Mouse (Mus musculus) right cerebral cortex, postnatal 25 days (tissue): ENCODE data around the gene Gls.

Source experiments
- DNase-seq: peaks from one replicate; pipeline ENCODE4 v3.0.0; 2022

Gene Gls

DNA sequence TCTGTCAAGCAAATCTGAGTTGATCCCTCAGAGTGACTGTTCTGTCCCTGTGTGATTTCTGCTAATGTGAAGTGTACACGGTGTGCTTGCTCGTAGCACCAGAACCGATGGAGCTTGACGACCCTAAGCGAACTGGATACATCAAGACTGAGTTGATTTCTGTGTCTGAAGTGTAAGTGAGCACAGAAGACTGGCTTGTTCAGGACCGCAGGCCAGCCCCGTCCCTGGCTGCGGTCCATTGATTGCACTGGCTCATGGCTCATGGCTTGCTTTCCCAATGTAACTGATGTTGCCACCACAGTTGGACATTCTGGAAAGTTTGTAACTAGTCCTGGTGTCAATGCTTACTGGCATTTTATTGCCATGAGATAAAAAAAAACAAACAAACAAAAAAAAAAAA is 78.1 kb downstream of the Gls start:
- no peak for DNase-seq

DNA sequence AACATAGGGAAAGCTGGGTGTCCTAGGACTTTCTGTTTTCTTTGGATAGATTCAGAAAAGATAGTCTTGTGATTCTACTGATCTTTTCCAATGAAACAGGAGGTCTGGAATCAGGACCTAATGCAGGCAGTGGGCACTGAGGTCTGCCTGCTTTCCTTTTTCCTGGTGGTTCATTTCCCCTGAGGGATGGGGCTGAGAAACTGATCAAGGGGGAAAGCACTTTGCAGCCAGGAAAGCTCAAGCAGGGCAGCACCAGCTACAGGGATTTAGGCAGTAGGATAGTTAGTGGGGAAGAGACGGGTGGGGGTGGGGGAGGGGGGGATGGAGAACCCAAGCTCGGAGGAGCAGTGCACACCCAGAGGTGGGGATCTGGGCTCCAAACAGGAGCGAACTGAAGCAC is 80.1 kb downstream of the Gls start:
- no peak for DNase-seq

DNA sequence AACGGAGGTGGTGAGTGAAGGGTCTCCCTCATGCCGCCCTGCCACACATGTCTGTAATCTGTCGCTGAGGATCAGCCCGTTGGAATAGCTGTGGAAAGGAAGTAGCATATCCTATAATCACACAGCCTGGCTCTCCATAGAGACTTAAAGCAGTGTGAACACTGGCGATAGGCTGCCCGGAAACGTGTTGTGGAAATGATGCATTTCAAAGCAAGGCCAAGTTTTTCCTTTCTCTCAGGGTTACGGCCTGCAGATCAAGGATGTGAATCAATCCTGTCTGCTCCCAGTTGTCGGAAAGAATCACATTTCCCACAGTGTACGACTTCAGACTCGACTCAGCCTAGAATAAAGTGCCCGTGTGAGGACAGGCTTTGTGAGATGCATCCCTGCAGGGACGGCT is 80.7 kb downstream of the Gls start:
- no peak for DNase-seq

DNA sequence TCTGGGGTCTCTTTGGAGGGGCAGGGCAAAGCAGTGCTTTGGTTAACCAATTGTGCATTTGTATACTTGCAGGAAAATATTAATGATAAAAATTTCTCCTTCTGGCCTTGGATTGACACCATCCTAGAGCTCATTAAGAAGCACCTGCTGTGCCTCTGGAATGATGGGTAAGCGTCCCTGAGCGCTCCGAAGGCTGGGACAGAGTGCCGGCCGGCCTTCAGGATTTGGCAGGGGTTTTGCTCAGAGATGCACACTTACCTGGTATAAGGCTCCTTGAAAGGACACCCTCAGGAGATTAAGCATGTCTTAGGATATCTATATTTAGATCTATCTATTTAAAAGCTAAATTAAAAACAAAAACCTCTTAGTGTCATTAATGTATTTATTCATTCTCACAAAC is 81.9 kb downstream of the Gls start:
- no peak for DNase-seq

DNA sequence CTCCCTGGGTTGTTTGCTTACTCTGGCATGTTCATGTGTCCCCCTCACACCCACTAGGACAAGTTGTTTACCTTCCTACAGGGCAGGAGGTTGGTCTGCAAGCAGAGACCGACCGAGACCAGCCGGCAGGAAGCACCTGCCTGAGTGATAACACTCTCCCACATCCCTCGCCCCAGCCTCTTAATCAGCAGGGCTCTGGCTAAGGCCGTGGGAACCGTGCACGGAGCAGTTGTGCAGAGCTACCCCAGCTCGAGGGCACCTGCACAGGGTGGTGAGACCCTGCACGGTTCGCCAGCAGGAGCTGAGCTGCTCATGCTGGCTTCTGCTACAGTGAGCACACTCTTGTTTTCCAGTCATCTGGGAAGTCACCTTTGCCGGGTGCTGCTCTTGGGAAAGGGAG is 82.4 kb downstream of the Gls start:
- no peak for DNase-seq

DNA sequence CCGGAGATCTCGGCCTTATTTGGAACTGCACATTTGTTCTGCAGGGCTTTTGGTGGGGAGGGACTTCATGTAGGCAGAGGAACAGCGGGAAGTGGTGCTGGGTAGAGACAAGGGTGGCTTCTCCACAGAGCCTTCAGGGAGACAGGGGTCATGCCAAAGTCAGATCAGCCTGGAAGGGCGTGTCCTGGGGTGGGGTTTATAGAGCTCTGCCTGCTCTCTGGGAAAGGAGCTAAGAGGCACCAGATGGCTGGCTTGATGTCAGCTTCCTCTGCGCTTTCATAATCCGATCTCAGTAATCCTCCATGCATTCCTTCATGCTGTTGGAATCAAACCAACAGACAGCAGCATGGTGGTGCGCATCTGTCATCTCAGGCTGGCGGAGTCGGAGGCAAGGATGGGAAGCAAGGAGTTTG is 83.1 kb downstream of the Gls start:
- peak; percentile 48 for DNase-seq

DNA sequence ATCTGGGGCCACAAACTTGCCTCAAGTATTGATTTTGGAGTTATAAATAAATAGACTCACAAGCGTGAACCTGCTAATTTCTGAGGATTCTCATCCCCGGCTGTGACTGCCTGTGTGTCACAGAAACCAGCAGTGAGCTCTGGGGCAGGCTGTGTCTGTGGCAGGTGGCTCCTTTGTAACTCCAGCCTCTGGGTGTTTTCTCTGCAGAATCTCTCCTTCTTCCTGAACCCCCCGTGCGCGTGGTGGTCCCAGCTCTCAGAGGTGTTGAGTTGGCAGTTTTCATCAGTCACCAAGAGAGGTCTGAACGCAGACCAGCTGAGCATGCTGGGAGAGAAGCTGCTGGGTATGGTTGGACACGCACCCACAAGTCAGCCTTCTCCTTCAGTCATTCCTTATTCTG is 84.3 kb downstream of the Gls start:
- no peak for DNase-seq

DNA sequence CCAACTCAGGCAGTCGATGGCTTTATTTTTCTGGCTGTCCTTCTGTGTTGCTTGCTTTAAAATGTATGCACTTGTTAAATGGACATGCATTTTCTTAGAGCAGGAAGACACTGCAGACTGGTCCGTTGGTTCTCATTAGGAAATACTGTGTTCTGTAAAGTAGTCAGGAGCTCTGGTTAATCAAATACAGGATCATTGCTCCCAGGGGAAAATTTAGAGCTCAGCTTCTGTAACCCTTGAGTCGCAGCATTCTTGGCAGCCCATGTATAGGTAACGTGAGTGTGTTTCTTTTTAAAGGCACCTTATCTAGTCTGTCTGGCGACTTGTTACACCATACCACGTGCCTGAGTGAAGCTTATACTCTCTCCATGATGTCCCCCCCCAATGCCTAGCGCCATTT is 84.9 kb downstream of the Gls start:
- no peak for DNase-seq

DNA sequence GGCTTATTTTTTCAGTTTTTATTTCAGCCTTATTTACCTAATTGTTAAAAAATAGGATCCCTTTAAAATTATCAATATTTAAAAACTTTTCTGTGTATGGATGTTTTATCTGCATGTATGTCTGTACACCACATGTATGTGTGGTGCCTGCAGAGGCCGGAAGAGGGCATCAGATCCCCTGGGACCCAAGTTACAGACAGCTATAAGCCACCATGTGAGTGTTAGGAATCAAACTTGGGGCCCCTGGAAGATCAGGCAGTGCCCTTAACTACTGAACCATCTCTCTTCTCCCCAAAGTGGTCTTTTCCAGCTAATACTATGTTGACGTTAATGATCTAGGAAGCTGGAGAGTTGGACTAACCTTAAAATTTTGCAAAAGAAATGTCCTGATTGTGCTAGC is 85.6 kb downstream of the Gls start:
- no peak for DNase-seq

DNA sequence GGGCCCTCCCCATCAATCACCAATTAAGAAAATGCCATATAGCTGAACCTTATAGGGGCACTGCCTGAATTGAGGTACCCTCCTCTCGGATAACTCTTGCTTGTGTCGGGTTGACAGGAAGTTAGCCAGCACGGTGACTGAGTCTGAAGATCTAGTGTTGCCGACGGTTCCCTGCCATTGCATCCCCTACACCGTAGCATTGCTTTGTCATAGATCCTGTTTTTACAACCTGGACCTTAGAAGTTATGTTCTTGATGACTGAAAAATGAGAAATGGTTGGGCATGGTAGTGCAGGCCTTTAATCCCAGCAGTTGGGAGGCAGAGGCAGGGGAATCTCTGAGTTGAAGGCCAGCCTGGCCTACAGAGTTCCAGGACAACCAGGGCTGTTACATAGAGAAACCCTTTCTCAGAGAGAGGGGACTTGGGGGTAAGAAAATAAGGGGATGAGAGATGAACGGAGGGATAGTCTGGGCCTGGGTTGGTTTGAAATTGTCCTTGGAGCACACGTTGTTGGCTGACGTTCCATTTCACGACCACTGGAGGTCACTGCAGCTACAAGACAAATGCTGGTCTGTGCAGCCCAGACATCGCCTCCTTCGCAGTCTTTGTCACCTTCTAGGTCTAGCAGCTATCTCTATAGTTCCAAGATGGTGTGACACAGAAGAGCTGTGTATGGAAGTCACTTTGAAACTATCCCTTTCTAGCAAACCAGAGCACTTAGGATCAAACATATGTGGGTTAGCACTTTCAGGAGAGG is 86.6 kb downstream of the Gls start:
- DNase-seq, result peak; percentile 55

DNA sequence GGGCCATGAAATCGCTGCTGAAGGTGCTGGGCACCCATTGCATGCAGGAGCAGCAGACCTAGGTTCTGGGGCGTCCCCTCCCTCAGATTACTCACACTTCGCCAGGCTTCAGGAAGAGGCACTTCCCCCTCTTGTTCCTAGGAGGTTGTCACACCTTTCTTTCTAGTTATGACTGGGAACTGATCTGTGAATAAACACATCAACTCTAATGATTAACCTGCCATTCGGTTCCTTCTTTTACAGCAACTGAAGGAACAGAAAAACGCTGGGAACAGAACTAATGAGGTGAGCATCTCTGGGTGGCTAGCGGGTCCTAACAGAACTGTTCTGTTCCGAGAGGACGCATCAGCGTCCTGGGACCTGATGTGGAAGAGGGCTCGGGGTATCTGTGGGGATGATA is 88.1 kb downstream of the Gls start:
- no peak for DNase-seq

DNA sequence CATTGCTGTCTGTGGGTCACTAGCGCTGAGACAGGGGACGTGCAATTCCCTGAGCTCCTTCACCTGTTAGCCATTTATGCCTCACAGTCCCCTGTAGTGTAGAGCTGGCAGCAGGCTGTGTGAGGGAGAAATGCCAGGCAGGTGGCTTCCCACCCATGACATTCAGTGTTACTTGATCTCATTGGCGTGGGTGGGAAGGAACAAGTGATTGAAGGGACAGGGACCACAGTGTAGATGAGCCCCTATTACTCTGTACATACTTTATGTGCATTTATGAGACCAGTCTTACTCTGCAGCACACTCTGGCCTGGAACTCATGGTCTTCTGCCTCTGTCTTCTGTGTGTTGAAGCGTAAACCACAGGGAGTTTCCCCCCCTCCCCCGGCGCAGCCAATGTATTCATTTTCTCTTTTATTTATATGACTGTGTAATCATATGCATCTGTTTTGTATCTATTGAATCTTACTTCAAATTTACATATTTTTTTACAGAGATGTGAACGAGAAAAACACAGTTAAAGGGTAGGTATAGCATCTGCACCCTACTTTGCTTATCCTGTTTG is 89.4 kb downstream of the Gls start:
- no peak for DNase-seq

DNA sequence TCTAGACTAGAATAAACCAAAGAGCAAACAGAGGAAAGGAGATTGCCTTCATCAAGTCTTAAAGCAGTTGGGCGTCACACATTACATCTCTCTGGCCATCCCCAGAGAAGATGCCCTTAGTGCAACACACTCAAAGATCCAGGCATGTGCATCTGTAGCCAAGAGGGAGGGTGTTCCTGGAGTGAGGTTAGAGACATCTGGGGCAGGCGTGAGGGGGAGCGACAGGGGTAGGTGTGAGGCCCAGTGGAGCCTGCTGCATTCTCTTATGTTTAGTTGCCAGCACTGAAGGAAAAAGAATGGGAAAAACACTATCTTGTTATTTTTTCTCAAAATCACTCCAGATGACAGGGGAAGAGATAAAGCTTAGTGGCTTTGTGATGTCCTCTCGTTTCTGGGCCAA is 89.8 kb downstream of the Gls start:
- DNase-seq, result no peak

DNA sequence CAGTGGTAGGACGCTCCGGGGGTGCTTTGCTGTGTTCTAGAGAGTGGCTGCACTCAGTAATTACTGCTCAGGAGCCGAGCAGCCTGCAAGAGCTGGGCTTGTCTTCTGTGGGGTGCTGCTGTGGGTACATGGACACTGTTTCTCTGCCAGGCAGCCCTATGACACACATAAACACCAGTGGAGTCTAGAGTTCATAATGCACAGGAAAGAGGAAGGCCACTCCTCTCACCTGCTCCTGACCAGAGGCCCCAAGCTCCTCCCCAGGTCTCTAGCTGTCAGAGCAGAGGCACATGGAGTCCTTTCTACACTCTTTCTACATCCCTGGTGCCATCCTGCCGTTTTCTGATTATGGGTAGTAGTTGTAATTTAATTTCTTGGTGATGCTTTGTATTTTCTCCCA is 90.9 kb downstream of the Gls start:
- no peak for DNase-seq

DNA sequence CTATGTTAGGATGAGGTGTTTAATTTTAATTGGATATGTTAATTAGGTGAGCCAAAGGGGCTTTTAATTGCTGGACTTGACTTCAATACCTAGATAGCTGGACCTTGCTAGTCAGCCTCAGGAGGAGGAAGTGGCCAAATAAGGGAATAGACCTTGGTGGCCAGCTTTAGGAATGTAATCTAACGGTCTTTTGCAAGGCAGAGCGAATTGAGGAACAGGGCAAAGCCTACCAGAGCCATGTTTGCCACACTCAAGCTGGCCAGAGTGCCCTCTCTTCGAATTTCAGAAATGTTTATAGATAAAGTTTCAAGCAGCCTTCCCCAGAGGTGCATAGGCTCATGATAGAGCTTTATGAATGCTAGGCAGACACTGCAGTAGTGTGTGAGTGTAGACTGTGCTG is 91.5 kb downstream of the Gls start:
- DNase-seq, result no peak

DNA sequence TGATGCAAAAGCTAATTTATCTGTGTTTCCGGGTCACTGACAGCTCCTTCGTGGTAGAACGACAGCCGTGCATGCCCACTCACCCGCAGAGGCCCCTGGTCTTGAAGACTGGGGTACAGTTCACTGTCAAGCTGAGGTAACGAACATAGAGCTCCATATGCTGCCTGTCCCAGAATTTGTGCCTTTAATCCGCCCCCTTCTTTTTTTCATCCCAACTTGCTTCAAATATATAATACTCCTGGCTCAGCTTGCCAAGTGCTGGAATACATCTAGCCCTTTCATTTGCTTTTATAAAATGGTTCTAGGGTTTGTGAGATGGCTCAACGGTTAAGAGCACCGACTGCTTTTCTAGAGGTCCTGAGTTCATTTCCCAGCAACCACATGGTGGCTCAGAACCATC is 92.5 kb downstream of the Gls start:
- DNase-seq, result no peak

DNA sequence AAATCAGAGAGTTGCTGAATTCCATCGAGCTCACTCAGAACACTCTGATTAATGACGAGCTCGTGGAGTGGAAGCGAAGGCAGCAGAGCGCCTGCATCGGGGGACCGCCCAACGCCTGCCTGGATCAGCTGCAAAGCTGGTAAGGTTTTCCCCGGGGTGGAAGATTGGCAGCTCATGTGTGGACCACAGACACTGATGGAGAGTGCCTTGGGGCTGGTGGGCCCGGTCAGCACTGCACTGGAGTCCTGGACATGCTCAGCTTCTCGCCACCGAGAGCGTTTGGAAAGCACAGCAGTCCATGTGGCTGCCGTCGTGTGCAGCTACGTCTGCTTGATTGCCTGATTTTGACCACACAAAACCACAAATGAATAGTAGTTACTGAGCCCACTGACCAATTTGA is 95.7 kb downstream of the Gls start:
- DNase-seq, result no peak

DNA sequence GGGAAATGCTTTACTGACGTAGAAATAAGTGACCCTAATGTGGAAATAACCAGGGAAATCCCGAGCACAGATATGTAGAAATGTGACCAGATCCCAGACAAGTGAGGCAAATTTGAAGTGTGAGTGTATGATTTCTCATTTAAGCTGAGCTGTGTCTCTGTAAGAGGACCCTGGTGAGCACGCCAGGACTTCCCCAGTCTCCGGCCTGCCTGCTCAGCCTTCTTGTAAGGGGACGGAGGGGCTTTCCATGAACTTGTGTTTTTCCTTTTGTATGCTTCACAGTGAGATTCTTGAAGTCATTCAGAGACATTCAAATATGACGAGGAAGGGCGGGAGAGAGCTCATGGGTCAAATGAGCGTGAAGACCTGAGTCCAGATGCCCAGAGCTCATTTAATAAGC is 99.8 kb downstream of the Gls start:
- DNase-seq, result no peak

DNA sequence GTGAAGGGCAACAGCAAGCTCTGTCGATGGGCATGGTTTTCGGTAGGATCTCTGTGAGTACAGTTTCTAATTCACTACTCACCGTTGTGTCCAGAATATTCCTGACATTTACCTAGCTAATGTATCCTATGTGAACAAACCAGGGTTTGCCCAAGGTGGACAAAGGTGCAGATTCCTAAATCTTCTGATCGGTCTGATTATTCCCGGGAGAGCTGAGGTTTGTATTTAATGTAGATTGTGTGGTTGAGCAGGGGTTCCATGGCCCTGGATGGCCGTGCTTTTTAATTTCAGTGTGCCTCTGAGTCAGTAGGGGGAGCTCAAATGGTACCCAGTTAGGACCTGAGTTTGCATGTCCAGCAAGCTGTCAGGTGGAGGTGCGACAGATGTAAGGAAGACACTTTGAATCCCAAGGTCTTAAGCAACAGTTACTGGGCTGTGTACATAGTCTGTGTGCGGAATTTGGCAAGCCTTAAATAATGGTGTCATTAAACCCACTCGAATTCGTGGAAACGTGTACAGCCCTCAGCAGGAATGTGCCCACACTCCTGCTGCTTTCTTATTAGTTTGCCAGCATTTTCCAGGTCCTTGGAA is 101.2 kb downstream of the Gls start:
- DNase-seq, result no peak

DNA sequence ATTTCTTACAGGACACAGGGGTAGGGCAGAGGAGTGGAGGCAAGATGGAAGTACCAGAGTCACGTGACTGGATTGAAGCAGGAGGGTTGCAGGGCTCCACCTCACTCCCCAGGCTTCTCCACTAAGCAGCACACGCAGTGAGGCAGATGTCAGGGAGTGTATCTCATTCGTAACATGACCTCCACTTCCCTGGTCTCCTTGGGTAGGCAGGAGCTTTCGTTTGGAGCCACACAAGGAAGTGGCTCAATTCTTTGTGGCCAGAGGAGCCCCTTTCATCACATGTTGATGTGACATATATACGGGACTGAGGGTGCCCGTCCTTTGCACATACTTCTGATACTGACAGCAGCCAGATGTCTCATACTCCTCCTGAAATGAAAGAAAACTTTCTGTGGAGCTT is 103.2 kb downstream of the Gls start:
- no peak for DNase-seq

DNA sequence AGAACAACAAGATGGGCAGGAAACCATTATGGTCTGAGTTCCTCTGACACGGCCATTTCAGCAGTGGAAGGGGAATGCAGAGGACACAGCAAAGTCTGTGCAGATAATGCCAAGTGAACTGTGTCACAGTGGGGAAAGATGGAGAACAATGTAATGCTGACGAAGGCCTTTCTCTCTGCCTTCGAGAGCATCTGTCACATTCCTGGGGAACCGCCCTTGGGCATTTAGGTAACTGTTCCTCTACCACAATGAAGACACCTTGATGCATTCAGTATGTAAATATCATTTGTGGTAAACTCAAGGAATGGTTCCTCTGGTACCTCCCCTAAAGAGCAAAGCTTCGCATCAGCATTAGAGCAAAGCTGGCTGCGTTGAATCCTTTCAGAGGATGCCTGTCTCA is 105.7 kb downstream of the Gls start:
- no peak for DNase-seq

DNA sequence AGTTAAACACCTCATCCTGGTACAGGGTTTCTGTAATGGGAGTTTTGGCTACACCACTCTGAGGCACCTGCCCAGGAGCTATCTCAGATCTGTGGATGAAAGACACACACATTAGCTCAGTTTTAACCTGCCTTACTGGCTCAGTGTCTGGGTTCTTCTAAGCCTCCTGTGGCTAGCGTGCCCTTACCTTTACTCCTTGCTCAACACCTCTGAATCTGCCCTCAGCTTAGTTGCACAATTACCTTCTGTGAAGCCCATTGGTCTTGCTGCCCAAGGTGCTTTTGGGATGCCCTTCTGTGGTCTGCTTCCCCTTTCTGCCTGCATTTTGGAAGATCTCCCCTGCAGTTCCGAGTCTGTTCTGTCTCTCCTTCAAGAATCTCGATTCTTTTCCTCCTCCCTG is 108.2 kb downstream of the Gls start:
- DNase-seq, result no peak

DNA sequence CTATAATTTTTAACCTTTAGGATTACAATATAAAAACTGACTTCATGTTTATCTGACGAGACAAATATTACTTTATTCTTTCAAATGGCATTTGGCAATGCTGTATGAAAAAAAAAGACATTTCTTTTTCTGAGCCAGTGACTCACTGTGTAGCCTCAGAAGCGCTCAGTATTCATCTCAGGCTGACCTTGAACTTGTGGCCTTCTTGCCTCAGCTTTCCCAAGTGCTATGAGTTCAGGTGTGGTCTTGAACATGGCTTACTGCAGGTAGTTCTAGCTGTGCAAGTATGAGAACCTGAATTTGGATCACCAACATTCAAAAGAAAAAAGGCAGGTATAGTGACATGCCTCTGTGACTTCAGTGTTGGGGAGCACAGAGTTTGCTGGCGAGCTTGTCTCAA is 112.0 kb downstream of the Gls start:
- DNase-seq, result no peak

DNA sequence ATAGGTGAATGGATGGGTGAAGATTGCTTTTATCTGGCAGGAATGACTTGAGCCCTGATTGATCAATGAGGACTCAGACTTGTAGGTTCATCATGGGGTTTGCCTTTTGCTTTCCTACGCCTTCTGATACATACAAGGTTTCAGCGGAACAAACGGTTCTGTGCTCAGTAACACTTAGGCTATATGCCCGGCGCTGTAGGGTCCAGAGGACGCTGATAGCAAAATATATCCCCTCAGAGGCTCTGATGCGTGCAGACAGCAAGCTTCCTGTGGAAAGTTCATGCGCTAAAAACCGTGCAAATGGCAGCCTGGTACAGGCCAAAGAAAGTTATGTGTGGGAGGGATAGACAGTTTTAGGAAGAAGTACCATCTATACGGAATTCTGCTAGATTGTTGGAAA is 112.8 kb downstream of the Gls start:
- no peak for DNase-seq

DNA sequence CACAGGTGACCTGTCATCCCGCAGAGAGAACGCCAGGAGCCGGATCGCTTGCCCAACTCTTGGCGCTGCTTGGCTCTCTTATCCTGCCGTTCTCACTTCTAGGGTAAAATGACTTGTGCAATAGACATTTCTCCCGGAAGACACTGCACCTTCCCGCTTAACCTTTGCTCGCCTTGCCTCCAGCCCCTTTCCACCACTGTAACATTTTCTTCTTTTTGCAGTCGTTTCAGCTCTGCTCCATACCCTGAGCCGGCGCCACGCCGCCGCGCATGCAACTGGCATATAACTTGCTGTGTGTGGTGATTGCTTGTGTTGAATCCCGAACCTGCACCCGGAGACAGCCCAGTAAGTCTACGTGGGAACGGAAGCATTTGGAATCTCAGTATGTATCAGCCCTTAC is 113.3 kb downstream of the Gls start:
- no peak for DNase-seq
